15 mouse cellular contexts compared by ENCODE assay signal in the genomic region with DNA sequence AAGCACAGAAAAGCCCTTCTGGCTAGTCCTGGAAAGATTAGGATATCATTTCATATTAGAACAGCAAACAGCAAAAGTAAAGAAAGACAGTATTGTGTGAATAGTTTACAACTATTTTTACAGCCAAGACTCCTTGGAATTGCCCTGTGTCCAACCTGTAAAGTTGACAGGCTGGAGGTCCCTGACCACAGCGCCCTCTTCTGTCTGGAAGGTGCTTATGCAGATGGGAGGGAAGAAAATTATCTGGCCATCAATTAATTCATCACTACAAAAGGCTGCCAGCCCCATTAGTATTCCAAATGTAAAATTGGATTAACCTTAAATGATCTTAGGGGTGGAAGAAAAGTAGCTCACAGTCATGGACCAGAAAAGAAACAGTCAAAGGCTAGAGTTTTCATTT.
A peak's percentile ranks its signal among the peaks of the same experiment; 100 is the strongest.
DNase-seq lines count a peak whose midpoint lies in the region; ATAC-seq and TF ChIP-seq lines count a peak whose summit lies in the region.
"Had no signal": no experiment of that assay in that cellular context is flagged by ENCODE, and none has a peak within 500 bp of the region (broad histone marks: within the 10 kb centered on the region; RNA-seq: fewer than 3 reads in every experiment).

No protein-coding gene starts in this region.

- peak; percentile 22 for TF ChIP-seq RAD21 in CH12.LX (IDR thresholded peaks at IDR 0.05; ENCODE audit: low read depth, low read length)

- DNase-seq in hindbrain, postnatal 0 days (ENCODE audit: low spot score), result no peak
- DNase-seq in CH12.LX (ENCODE audit: extremely low read depth), result no peak
- peak; percentile 15 for DNase-seq in ES-E14 (ENCODE audit: low read depth, low spot score)
- DNase-seq in liver, embryonic 14.5 days (ENCODE audit: low read depth in 3 of 3, low spot score in 3 of 3), result peak in 2 of 3 experiments; percentile 3
- DNase-seq in right cerebral cortex, postnatal 36 days (ENCODE audit: low spot score in 2 of 2), result no peak
- DNase-seq in heart, adult 18-20 months, result no peak
- no peak for DNase-seq in spleen, postnatal 14 days (ENCODE audit: low spot score in 2 of 2)
- DNase-seq: kidney, postnatal 10 days; left cerebral cortex, postnatal 4 days; right cerebral cortex, postnatal 4 days; thymus, adult 18-20 months had no signal

- no peak for TF ChIP-seq POLR2A in CH12.LX (IDR thresholded peaks at IDR 0.05; ENCODE audit: low read depth, low read length)

- in situ Hi-C loops in CH12.LX (cut with MboI; ENCODE audit: low pct_ligation_motif_present, low pct_unique_long_range_greater_than_20kb, low sequenced_read_pairs) (no loop called here), ES-E14 (cut with MboI; ENCODE audit: low sequenced_read_pairs in 2 of 2, unreplicated experiment in 2 of 2) (no loop called here)

- no peak overlapping the region for H3K4me3 ChIP-seq in hindbrain, postnatal 0 days (ENCODE audit: low read length)
- H3K4me3 ChIP-seq in hindbrain, embryonic 13.5 days, result no peak overlapping the region
- no peak overlapping the region for H3K4me3 ChIP-seq in CH12.LX (replicated peaks in 1 of 3; ENCODE audit: low read depth in 2 of 3, low read length in 2 of 3, poor library complexity in 1 of 3)
- no peak overlapping the region for H3K4me3 ChIP-seq in ES-E14 (ENCODE audit: insufficient read depth in 1 of 2, low read depth in 1 of 2, low read length in 2 of 2, poor library complexity in 1 of 2, severe bottlenecking in 1 of 2)
- no peak overlapping the region for H3K4me3 ChIP-seq in liver, embryonic 14.5 days (ENCODE audit: insufficient read depth in 1 of 2, low read depth in 2 of 2, low read length in 2 of 2)
- H3K4me3 ChIP-seq: embryonic facial prominence, embryonic 12.5 days; neural tube, embryonic 12.5 days had no signal

- ATAC-seq in hindbrain, postnatal 0 days, result no peak
- ATAC-seq in hindbrain, embryonic 13.5 days (ENCODE audit: low FRiP score), result no peak
- ATAC-seq in liver, embryonic 14.5 days (ENCODE audit: insufficient read depth), result no peak
- ATAC-seq: forebrain, embryonic 14.5 days had no signal

- no peak overlapping the region for H3K4me2 ChIP-seq in hindbrain, postnatal 0 days (ENCODE audit: low read depth, low read length)
- no peak overlapping the region for H3K4me2 ChIP-seq in hindbrain, embryonic 13.5 days
- no peak overlapping the region for H3K4me2 ChIP-seq in CH12.LX (ENCODE audit: insufficient read depth, low read depth, poor library complexity, severe bottlenecking)
- no peak overlapping the region for H3K4me2 ChIP-seq in liver, embryonic 14.5 days (ENCODE audit: low read depth)
- H3K4me2 ChIP-seq: embryonic facial prominence, embryonic 12.5 days; neural tube, embryonic 12.5 days had no signal

- no peaks in the 10 kb centered on the region for H3K79me2 ChIP-seq in CH12.LX (replicated peaks; ENCODE audit: control insufficient read depth, extremely low read depth, insufficient read depth, poor library complexity, severe bottlenecking)

- dilution Hi-C loops in CH12.LX (cut with MboI; ENCODE audit: extremely low pct_ligation_motif_present, extremely low pct_unique_long_range_greater_than_20kb, low sequenced_read_pairs), result no loop called here

- H3K9me3 ChIP-seq in hindbrain, postnatal 0 days (ENCODE audit: low read length), result no peaks in the 10 kb centered on the region
- H3K9me3 ChIP-seq in hindbrain, embryonic 13.5 days, result no peaks in the 10 kb centered on the region
- H3K9me3 ChIP-seq in CH12.LX (replicated peaks; ENCODE audit: low read length), result no peaks in the 10 kb centered on the region
- H3K9me3 ChIP-seq in ES-E14 (ENCODE audit: control insufficient read depth, insufficient read depth, low read depth, low read length), result no peaks in the 10 kb centered on the region
- no peaks in the 10 kb centered on the region for H3K9me3 ChIP-seq in liver, embryonic 14.5 days (ENCODE audit: control insufficient read depth, low read length)
- H3K9me3 ChIP-seq: embryonic facial prominence, embryonic 12.5 days; neural tube, embryonic 12.5 days had no signal

- H3K27ac ChIP-seq in hindbrain, postnatal 0 days, result no peak overlapping the region
- H3K27ac ChIP-seq in hindbrain, embryonic 13.5 days, result no peak overlapping the region
- no peak overlapping the region for H3K27ac ChIP-seq in CH12.LX (ENCODE audit: insufficient read depth, low read depth)
- no peak overlapping the region for H3K27ac ChIP-seq in ES-E14 (ENCODE audit: insufficient read depth, low read depth, low read length, poor library complexity, severe bottlenecking)
- H3K27ac ChIP-seq in liver, embryonic 14.5 days, result no peak overlapping the region
- H3K27ac ChIP-seq: embryonic facial prominence, embryonic 12.5 days; neural tube, embryonic 12.5 days had no signal

- peak; percentile 55 for TF ChIP-seq CTCF in hindbrain, postnatal 0 days (IDR thresholded peaks at IDR 0.05; ENCODE audit: low read depth)
- TF ChIP-seq CTCF in CH12.LX (conservative IDR thresholded peaks at IDR 0.05 in 1 of 2, IDR thresholded peaks at IDR 0.05 in 1 of 2; ENCODE audit: low read depth in 2 of 2, low read length in 2 of 2), result peak; percentile 54 to 57
- peak; percentile 74 for TF ChIP-seq CTCF in liver, embryonic 14.5 days (IDR thresholded peaks at IDR 0.05; ENCODE audit: low read depth)

- WGBS in hindbrain, postnatal 0 days, result 7% methylated on average over 1 of the region's 1 CpGs
- 0% methylated on average over 1 of the region's 1 CpGs for WGBS in hindbrain, embryonic 13.5 days
- WGBS in liver, embryonic 14.5 days (ENCODE audit: insufficient replicate concordance), result 0% methylated on average over 1 of the region's 1 CpGs

- H3K4me1 ChIP-seq in hindbrain, postnatal 0 days (ENCODE audit: insufficient read depth, low read length), result 0 out of 2 replicates have a peak, but pooled peaks cover 6% of the 10 kb centered on the region
- H3K4me1 ChIP-seq in hindbrain, embryonic 13.5 days (replicated peaks), result peaks cover 5% of the 10 kb centered on the region; the same call in 1 of the 2 replicates
- no peaks in the 10 kb centered on the region for H3K4me1 ChIP-seq in CH12.LX (ENCODE audit: control insufficient read depth in 1 of 2, insufficient read depth in 2 of 2)
- peaks cover 0 to 2% of the 10 kb centered on the region in 2 experiments; a peak in 1 of 4 replicates for H3K4me1 ChIP-seq in ES-E14 (ENCODE audit: control insufficient read depth in 2 of 2, insufficient read depth in 2 of 2, low read length in 2 of 2, poor library complexity in 1 of 2)
- H3K4me1 ChIP-seq in liver, embryonic 14.5 days (replicated peaks; ENCODE audit: control insufficient read depth in 2 of 2, insufficient read depth in 2 of 2, low read length in 1 of 2), result no peaks in the 10 kb centered on the region
- H3K4me1 ChIP-seq: embryonic facial prominence, embryonic 12.5 days; neural tube, embryonic 12.5 days had no signal

- H3K36me3 ChIP-seq in hindbrain, postnatal 0 days (ENCODE audit: insufficient read depth, low read length), result no peaks in the 10 kb centered on the region
- no peaks in the 10 kb centered on the region for H3K36me3 ChIP-seq in hindbrain, embryonic 13.5 days
- no peaks in the 10 kb centered on the region for H3K36me3 ChIP-seq in CH12.LX (replicated peaks in 1 of 2; ENCODE audit: control insufficient read depth in 1 of 2, insufficient read depth in 1 of 2, low read length in 1 of 2)
- H3K36me3 ChIP-seq in ES-E14 (ENCODE audit: control insufficient read depth, insufficient read depth, low read length, poor library complexity, severe bottlenecking), result no peaks in the 10 kb centered on the region; the same call in 1 of the 2 replicates
- H3K36me3 ChIP-seq in liver, embryonic 14.5 days (replicated peaks; ENCODE audit: control insufficient read depth, insufficient read depth, low read depth), result no peaks in the 10 kb centered on the region
- H3K36me3 ChIP-seq: embryonic facial prominence, embryonic 12.5 days; neural tube, embryonic 12.5 days had no signal

- no peaks in the 10 kb centered on the region for H3K27me3 ChIP-seq in hindbrain, postnatal 0 days (ENCODE audit: insufficient read depth, low read length)
- H3K27me3 ChIP-seq in hindbrain, embryonic 13.5 days, result no peaks in the 10 kb centered on the region
- no peaks in the 10 kb centered on the region for H3K27me3 ChIP-seq in CH12.LX (replicated peaks)
- no peaks in the 10 kb centered on the region for H3K27me3 ChIP-seq in liver, embryonic 14.5 days (ENCODE audit: control insufficient read depth, insufficient read depth, low read length)
- H3K27me3 ChIP-seq: embryonic facial prominence, embryonic 12.5 days; neural tube, embryonic 12.5 days had no signal

- H3K9ac ChIP-seq in hindbrain, postnatal 0 days (replicated peaks; ENCODE audit: low read length), result no peak overlapping the region
- H3K9ac ChIP-seq in hindbrain, embryonic 13.5 days, result no peak overlapping the region
- H3K9ac ChIP-seq in CH12.LX (ENCODE audit: insufficient read depth, low read depth), result no peak overlapping the region
- H3K9ac ChIP-seq in ES-E14 (ENCODE audit: insufficient read depth, low read depth, low read length, poor library complexity, severe bottlenecking), result no peak overlapping the region
- no peak overlapping the region for H3K9ac ChIP-seq in liver, embryonic 14.5 days (replicated peaks)
- H3K9ac ChIP-seq: embryonic facial prominence, embryonic 12.5 days; neural tube, embryonic 12.5 days had no signal

- no peak for TF ChIP-seq EP300 in CH12.LX (IDR thresholded peaks at IDR 0.05; ENCODE audit: low read length)
- no peak for TF ChIP-seq EP300 in liver, embryonic 14.5 days (IDR thresholded peaks at IDR 0.05; ENCODE audit: low read depth)

TF ChIP-seq in CH12.LX, 34 proteins besides CTCF, POLR2A, EP300 and RAD21:
- no peak for TF ChIP-seq E2F4 (IDR thresholded peaks at IDR 0.05; ENCODE audit: insufficient replicate concordance, low read depth, low read length)
- peak; percentile 42; the same call in 1 of the 2 replicates for TF ChIP-seq SMC3 (IDR thresholded peaks at IDR 0.05; ENCODE audit: low read depth, low read length)

TF ChIP-seq in ES-E14, 5 proteins besides CTCF, POLR2A, EP300 and RAD21:
- TF ChIP-seq HCFC1 (IDR thresholded peaks at IDR 0.05; ENCODE audit: borderline replicate concordance, insufficient read depth, low read length), result no peak
- peak; percentile 60; the same call in 1 of the 2 replicates for TF ChIP-seq ZC3H11A (IDR thresholded peaks at IDR 0.05; ENCODE audit: borderline replicate concordance, low read depth, low read length)
- TF ChIP-seq ZNF384 (IDR thresholded peaks at IDR 0.05; ENCODE audit: low read depth, low read length), result no peak
- no peak for TF ChIP-seq CHD2 (IDR thresholded peaks at IDR 0.05; ENCODE audit: low read depth, low read length)

Comparison
In these comparisons a context has a peak if more than half of its experiments do, and no peak if none do; other contexts are left out.
1. DNase-seq: peak in ES-E14 (single experiment) and liver, embryonic 14.5 days (2 of 3); none in hindbrain, postnatal 0 days (single experiment), CH12.LX (single experiment), right cerebral cortex, postnatal 36 days (0 of 2), heart, adult 18-20 months (0 of 2) and spleen, postnatal 14 days (0 of 2).
2. Peak in every context shown above with its lines, with median percentiles within 50 percentile points of each other: CTCF ChIP-seq.